Mouse (Mus musculus): ENCODE measurements at regions not wholly inside any gene's neighbourhood (a gene's known extent, or its start where the extent isn't known, plus 50 kb on each side); places are given as distances from the start of the nearest gene placed in this dataset.

DNA sequence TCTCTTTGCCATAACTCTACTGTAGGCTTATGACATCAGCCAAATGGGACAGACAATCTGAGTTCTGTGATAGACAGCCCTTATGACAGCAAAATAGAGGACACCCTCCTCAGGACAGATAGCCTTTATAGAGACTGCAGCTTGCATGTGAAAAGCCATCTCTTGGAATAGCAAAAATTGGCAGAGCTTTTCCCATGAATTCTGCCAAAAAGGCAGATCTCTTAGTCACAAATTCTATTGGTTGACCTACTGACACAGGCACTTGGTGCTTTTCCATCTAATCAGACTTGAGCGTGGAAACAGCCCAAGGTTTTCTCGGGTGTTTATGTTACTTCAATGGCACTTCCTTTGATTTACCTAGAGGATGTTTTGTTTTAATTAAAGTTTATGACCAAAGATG lies 120.8 kb upstream of the Dph6 start:
- no peak for TF ChIP-seq CTCF (IDR thresholded peaks at IDR 0.05; ENCODE audit: control insufficient read depth, insufficient read depth, insufficient replicate concordance, low read depth, low read length)
- TF ChIP-seq POLR2A (IDR thresholded peaks at IDR 0.05; ENCODE audit: control insufficient read depth, low read depth, low read length), result no peak

All from testis, adult 2 months (tissue).